Mouse (Mus musculus): Measurements from ENCODE around the gene Bbs4.

DNA sequence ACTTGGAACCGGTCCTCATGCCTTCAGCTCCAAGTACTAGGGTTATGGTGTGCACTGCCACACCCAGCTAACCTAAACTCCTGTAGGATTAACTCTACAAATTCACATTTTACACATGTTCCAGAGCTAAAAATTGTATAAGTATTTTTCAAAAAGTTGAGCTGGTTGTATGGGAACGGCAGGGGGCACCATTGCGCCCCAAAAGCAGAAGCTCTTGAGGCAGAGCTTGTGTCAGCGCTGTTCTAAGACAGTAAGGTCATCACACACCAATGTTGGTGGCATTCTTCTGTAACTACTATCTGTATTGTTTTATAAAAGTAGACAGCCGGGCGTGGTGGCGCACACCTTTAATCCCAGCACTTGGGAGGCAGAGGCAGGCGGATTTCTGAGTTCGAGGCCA, 13.3 kb downstream of the Bbs4 start:
- TF ChIP-seq CTCF (IDR thresholded peaks at IDR 0.05; ENCODE audit: extremely low read depth, insufficient read depth, insufficient read length, insufficient replicate concordance) = peak; percentile 60; the same call in 1 of the 2 replicates
- TF ChIP-seq POLR2A (IDR thresholded peaks at IDR 0.05; ENCODE audit: low read depth, low read length) = no peak

Measured in spleen, adult 2 months (tissue).